Mouse (Mus musculus): ENCODE measurements around the gene Clhc1.
"Not testable (repeated sequence)": the region's sequence is repeated elsewhere in the genome, so short reads cannot be mapped to it uniquely, and the experiment has no call there.

Clhc1 gene

DNA sequence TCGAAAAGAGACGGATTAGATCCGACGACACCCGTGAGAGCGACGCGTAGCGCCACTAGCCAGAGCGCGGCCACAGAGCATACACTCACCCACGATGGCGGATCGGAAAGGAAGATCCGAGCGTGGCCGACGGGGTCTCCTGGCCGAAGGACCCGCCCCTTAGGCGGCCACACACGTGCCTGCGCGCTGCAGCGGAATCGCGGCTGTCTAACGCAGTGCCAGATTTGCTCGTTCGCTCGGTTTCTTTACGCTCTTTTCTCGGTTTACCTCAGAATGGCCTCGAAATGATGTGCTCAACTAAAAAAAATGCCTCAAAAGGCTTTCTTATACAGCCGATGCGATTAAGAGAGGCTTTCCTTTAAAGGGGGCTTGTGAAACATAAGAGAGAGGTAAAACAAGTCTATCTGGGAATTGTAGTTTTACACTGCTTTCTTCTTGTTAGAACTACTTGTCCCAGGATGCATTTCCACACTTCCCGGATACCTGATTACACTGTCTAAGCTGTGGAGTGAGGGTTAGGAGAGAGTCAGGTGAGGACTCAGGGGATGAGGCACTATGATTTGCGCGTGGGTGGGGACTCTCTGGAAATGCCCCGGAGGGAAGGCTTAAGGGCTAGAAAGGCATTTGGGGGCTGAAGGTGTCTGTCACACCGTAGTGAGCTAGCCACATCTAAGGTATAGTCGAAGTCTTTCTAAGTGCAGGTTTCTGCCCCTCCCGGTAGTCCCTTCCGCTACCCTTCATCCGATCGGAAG lies at the start of gene Clhc1, which contains the start of gene Rps27a:
TSS of gene Clhc1 (plus strand) at position 199 of the 752 bp plus-strand sequence.
TSS of gene Rps27a (minus strand) at position 358 of the 752 bp plus-strand sequence.
- DNase-seq (ENCODE audit: low read depth, low spot score) = peak; percentile 90

DNA sequence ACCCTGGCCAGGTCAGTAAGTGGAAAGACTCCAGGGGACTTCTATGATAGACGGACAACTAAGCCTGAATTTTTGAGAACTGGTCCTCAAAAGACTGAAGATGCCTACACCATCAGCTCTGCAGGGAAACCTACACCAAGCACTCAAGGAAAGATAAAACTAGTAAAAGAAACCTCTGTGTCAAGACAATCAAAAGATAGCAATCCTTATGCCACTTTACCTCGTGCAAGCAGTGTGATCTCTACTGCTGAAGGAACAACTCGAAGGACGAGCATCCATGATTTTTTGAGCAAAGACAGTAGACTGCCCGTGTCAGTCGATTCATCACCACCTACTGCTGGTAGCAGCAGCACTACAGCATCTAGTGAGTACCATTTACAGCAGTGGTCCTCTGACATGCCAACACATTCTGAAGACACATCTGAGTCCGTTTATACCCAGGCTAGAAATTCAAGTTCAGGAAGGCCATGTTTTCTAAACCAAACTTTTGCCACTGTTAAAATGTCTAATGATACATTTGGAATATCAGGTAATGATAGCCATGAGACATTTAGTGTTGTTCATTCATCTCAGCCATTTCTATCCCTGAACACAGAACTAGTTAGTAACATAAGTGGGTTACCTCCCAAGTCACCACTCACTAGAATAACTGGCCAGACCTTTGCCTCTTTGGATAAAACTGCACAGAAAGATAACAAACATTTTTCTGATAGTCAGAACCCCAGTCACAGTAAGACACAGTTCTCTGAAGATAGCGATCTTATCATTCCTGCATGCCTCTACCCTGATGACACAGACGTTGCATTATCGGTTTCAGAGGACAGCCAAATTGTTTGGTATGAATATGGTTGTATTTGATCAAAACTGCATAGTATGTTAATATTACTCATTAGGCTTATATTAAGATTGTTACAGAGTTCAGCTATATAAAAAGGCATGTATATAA lies 43.5 kb upstream of the Clhc1 start:
- no peak for DNase-seq (ENCODE audit: low read depth, low spot score)

DNA sequence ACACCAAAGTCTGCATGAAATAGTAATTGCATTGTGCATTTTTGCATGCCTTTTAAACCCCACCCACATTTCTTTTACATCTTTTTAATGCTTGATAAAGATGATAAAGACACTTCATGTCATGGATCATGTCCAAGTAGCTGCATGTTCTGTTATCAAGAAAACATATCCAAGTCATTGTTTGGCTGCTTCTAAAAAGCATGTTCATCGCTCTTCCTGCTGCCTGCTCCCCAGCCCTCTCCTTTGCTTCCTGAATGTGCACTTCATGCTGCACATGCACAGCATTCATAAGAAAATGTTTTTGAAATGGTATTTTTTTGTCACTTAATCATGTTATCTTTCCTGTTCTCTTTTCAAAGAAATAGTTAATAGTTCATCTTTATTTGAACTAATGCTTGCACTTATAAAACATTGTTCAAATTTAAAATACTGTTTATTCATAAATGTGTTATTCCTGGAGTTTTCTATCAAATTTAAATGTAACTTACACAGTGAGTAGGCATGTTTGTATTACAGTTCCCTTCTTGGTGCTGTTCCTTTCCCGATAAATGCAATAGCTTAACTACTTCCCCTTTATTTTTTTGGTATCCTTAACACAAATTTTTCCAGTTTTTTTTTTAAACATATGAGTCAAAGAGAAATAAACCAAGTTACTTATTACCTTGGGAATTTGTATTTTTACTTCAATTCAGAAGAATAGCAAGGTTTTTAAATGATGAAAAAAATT lies 42.7 kb upstream of the Clhc1 start:
- DNase-seq (ENCODE audit: low read depth, low spot score) = no peak

DNA sequence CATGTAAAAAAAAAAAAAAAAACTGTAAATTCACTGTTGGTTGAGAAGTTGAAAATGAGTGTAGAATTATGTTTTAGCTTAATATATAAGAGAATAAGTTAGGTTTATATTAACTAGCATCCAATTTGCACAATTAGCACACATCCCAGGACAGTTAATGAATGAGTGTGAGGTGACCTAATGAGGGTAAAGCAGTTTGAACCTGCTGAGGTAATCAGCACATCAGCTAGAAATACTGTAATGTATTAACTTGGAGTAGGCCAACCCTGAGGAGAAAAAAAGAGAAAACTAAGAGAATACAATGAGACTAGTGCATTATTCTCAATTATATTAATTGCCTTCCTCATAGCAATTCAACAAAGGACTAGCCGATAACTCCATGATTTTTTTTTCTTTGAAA lies 38.3 kb upstream of the Clhc1 start:
- no peak for DNase-seq (ENCODE audit: low read depth, low spot score)

DNA sequence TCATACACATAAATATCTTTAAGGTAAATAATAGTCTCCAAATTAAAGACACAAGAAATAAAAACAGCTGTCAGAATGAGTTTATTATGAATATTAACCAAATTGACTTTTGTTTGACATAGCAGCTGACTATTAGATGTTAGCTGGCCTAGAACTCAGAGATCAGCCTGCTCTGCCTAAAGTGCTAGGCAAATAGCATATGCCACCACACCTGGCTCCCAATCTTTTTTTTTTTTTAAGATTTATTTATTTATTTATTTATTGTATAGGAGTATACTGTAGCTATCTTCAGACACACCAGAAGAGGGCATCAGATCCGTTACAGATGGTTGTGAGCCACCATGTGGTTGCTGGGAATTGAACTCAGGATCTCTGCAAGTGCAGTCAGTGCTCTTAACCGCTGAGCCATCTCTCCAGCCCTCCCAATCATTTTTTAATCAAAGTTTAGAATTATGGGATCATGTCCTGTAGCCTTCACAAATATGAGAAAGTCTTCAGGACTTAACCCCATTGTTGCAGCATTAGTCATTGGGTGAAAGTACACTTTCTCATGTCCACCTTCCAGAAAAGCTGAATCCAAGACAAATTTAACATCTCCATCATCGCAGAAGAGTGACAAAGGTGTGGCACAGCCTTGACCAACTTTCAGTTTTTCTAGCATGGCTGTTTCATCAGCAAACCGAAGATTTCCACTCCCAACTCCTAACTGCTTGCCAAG lies 34.8 kb upstream of the Clhc1 start:
- no peak for DNase-seq (ENCODE audit: low read depth, low spot score)

DNA sequence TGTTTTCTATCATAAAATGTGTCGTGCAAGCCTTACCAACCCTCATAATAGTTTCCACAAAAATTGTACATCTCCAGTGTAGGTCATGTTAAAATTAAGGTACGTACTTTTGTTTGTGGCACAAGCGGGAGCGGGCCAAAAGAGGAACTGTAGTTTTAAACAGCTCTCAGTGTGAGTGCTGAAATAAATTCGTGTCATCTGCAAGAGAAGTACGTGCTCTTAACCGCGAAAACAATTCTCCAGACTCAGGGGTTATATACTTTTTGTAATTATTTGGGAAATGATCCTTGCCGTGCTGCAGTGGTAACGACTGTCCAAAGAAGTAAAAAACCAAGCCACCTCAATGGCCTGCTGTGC lies 33.4 kb upstream of the Clhc1 start:
- no peak for DNase-seq (ENCODE audit: low read depth, low spot score)

DNA sequence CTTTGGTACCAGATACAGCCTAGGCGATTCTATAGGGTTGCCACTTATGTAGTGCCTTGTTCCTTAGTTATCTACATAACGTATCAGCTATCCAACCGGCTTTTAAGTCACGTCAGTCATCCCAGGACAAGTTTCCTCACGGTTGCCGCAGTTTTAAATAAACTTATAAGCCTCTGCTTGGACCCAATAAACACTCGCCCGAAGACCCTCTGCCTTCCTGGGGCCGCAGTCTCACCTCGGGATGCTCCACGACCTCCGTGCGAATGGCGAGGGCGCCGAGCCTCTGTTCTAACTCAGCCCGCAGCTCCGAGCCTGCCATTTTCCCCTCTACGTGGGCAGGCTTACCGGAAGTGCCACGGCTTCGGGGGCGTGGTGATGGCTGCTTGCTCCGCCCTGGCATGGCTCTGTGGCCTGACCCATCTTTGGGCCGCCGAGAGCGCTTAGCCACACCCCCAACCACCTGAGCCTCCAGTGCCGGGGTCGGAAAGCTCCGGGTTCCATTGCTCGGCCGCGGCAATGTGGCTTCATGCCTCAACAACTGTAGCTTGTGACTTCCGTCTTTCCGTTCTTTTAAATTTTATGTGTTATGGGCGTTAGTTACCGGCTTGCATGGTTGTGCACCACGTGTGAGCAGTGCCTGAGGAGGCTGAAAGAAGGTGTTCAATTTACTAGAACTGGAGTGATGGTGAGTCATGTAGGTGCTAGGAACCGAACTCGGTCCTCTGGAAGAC lies 32.9 kb upstream of the Clhc1 start, which contains the start of gene Prorsd1:
TSS of gene Prorsd1 (minus strand) at position 352 of the 731 bp plus-strand sequence.
- DNase-seq (ENCODE audit: low read depth, low spot score) = peak; percentile 81

DNA sequence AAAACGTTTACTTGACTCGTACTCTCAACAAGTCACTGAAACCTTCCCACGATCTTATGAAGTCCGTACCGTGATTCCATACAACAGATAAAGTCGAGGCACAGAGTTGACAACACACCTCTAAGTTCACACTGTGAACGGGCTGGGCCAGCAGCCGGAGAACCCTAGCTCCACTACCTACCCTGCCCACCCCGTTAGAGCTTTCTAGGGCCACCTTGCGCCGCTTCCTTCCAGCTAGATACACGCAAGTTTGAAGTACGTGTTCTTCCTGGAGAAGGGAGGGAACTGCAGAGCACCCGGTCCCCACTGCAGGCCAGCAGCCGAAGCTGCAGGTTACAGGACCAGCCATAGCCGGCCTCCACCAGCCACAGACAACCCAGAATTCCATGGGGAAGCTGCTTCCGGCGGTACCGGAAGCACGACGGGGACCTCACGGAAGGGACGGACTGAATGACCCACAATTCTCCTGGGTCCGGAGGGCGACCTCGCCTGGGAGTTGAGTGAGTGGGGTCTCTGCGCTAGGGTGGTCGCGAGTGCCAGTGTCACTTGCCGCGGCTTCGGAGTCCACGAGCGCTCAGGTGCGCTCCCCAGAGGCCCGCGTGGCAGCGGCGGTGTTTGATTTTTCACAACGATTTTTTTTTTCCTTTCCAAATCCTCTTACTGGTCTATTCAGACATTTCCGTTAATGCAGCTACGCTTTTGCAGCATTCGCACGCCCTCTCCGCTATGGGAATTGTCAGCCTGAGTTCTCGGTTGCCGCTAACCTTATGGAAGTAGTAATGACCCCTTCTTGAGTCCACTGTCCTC lies 21.6 kb upstream of the Clhc1 start, which contains the start of gene Mtif2:
TSS of gene Mtif2 (plus strand) at position 421 of the 807 bp plus-strand sequence.
- peak; percentile 77 for DNase-seq (ENCODE audit: low read depth, low spot score)

DNA sequence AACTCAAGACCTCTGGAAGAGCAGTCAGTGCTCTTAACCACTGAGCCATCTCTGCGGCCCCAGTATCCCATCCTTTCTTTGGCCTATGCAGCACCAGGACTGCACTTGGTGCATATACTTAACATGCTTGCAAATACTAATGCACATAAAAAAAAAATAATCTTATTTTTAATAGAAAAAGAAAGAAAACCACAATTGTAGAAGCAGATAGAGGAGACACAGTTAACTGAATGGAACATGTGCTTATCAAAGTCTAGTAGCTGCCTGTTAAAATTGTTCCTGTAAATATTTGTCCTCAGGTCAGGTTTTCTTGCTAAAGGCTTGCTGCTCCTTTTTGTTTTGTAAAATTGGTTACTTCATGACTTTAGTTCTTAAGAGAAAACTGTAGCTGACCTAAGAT lies 9.5 kb upstream of the Clhc1 start:
- no peak for DNase-seq (ENCODE audit: low read depth, low spot score)

DNA sequence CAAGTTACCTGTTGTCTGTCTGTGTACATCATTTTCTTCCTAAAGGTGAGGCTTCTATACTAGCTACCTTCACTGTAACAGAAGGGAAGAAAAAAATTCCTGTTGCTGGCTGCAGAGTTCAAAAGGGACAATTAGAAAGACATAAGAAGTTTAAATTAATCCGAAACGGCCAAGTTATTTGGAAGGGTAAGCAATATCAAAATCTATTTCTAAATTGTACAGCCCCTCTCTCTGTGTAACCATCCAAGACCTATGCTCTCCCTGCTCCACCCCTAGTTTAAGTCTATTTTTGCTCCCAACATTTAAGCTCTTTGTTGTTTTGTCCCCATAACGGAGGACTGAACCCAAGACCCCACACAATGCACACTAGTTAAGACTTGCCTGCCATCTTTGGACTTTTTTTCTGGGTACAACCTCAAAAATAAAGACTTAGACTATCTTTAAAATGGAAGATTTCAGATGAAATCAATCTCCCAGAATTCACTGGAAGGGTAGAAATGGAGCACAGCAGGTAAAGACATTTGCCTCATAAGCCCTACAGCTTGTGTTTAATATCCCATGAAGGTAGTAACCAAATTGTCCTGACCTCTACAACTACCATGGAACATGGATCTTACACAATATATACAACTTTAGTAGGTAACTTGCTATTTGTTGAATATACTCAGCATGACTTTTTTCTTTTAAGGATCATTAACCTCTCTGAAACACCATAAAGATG lies 3.4 kb upstream of the Clhc1 start:
- no peak for DNase-seq (ENCODE audit: low read depth, low spot score)

DNA sequence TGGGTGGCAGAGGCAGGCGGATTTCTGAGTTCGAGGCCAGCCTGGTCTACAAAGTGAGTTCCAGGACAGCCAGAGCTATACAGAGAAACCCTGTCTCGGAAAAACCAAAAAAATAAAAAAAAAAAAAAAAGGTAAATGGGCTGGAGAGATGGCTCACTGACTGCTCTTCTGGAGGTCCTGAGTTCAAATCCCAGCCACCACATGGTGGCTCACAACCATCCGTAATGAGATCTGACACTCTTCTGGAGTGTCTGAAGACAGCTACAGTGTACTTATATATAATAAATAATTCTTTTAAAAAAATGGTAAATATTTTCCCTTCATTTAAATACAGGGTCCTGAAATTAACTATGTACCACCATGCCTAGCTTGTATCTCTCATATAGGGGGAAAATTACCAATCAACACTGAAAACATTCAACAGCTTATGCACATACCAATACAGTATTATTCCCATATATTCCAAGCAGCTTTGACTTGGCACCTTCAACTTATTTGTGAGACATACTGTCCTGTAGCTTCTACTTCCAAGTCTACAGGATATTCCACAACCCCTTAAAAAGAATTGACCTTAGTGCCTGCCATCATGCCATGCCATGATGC lies 2.5 kb upstream of the Clhc1 start:
- DNase-seq (ENCODE audit: low read depth, low spot score) = not testable (repeated sequence)

DNA sequence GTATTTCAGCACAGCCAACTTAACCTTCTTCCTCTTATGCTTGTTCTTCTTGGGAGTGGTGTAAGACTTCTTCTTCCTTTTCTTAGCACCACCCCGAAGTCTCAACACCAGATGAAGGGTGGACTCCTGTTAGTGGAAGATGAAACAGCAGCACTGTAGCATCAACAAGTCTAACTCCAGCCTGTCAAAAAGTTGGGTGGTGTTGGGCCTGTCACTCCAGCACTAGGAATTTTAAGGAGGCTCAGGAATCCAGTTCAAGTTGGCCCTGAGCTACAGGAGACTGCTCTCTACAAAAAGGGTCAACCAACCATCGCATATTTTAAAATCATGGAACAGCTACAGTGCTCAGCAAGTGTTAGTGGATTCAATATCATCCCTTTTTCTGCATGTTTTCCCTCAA lies 1.5 kb upstream of the Clhc1 start:
- DNase-seq (ENCODE audit: low read depth, low spot score) = not testable (repeated sequence)

DNA sequence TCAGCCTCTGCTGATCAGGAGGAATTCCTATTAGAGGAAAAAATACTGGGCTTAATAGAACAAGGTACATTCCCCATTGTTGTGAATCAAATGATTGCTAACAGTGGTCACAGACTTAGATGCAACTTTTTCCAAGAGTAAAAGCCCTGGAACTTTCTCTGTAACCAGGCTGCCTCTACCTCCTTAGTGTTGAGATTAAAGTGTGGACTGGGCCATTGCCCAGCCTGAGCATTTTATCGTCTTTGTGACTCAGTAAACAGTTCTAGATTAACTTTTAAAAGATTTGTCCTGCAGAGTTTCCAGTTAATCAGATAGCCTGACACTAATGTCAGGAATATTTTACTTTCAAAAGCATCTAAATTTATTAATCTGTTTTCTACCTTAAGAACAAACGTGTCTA lies 988 bp upstream of the Clhc1 start:
- DNase-seq (ENCODE audit: low read depth, low spot score) = no peak

DNA sequence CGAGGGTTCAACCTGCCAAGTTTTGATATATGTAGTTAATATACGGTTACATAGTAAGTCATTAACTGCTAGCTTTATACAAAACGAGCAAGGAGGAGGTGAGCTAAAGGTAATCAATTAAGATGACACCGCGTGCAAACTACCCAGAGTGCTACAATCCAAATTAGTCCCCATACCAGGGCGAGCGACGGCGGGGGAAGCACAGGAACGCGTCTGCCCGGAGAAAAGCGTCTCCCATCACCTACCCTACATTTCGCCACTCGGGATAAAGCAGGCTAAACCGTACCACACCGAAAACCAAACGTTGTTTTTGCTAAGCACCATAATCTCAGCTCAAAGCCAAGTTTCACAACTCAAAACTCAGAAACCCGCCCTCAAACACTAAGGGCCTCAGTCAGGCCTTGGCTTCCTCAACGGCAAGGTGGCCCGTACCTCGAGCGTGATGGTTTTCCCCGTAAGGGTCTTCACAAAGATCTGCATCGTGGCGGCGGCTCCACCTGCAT lies 450 bp upstream of the Clhc1 start:
- no peak for DNase-seq (ENCODE audit: low read depth, low spot score)

DNA sequence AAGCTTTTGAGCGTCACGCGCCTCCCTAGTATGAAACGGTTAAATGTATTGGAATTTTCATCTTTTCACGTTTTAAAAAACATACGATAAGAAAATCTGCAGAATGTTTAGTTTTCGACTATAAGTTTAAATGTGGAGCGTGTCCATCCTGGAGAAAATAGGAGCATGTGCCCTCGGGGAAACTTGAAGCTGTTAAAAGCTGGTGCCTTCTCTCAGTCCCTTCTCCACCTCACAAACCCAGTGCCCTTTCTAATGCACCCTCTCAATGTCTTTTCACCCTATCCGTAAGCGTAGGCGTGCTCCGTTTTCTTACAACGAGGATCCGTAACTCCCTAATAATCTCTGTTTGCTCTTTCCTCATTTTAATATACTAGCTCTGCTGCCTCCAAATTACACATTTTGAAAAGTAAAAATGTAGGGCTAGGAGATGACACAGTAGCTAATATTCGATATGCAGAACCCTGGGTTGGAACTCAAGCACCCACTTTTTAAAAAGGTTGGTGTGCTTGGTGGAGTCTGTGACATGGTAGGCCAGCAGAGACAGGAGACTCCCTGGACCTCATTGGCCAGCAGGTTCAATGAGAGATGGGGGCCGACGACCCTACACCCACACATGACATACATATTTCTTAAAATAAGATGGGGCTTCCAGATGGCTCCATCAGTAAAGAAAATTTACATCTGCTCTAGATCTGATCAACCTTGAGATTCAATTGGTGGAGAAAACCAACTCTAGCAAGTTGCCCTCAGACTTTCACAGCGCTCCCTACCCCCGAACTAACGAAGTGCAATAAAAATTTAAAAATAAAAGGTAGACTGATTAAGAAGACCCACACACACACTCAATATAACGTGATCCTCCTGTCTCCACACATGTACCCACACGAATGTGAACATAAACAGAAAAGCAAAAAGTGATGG lies 1.0 kb downstream of the Clhc1 start:
- DNase-seq (ENCODE audit: low read depth, low spot score) = no peak

DNA sequence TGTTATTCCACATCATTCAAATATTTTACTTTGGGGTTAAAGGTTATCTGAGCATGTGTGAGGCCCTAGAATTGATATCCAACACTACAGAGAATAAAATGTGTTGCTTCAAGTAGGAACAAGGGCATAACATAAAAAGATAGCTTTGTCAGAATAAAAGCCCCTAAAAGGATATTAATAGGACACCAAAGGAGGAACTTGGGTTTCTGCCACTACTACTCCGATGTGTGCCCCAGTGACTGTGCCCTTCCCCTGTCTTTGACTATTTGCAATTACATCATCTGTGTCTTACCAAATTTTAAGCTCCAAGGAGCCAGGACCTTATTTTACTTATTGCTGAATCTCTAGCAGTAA lies 1.7 kb downstream of the Clhc1 start:
- DNase-seq (ENCODE audit: low read depth, low spot score) = no peak

DNA sequence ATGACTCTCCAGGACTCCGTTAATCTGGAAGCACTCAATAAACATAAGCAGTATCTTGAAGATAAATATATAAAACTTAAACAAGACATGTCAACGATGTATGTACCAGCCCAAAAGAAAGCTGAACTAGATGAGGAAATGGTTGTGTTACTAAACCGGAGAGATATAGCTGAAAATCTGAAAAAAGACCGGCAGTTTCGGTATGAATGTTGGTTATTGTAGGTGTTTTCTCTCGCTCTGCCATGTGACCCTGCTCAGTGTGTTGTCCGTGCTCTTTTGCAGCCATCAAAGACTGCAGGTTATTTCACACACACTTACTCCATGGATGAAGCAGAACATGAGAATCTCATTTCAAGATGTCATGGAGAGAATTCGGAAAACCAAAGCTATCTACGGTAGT lies 12.7 kb downstream of the Clhc1 start:
- no peak for DNase-seq (ENCODE audit: low read depth, low spot score)
